Mouse (Mus musculus) embryonic facial prominence, embryonic 12.5 days (tissue): Measurements from ENCODE around the gene Dnajb6. TPM values are rescaled to one million over a fixed set of nuclear protein-coding genes. Genes with fewer than 3 reads are reported as not detected.

Experiments used
- ATAC-seq: fragments of 200-750 bp; cut with Nextera tagmentation; 2 replicates; pipeline ENCODE4 v1.8.0; 2017; ENCODE audit not compliant: insufficient number of reproducible peaks, insufficient read depth, low FRiP score, low TSS enrichment
- H3K27ac ChIP-seq: fragments of 300-500 bp; sonication (generic); 2 replicates; pipeline ENCODE4 v1.5.1; 2016; ENCODE audit warnings: mild to moderate bottlenecking
- H3K27me3 ChIP-seq: fragments of 300-500 bp; sonication (generic); 2 replicates; pipeline ENCODE4 v1.6.1; 2016; ENCODE audit warnings: mild to moderate bottlenecking, moderate library complexity
- H3K36me3 ChIP-seq: fragments of 300-500 bp; sonication (generic); 2 replicates; pipeline ENCODE4 v1.6.1; 2016; ENCODE audit warnings: mild to moderate bottlenecking
- H3K4me1 ChIP-seq: fragments of 300-500 bp; sonication (generic); 2 replicates; pipeline ENCODE4 v1.6.1; 2016
- H3K4me2 ChIP-seq: fragments of 300-500 bp; sonication (generic); replicated peaks from 2 replicates; pipeline ENCODE4 v1.6.1; 2016; ENCODE audit warnings: mild to moderate bottlenecking, moderate library complexity
- H3K4me3 ChIP-seq: fragments of 300-500 bp; sonication (generic); 2 replicates; pipeline ENCODE4 v1.5.1; 2016; ENCODE audit warnings: mild to moderate bottlenecking
- H3K9ac ChIP-seq: fragments of 300-500 bp; sonication (generic); 2 replicates; pipeline ENCODE4 v1.6.1; 2016; ENCODE audit warnings: mild to moderate bottlenecking, moderate library complexity
- H3K9me3 ChIP-seq: fragments of 300-500 bp; sonication (generic); 2 replicates; pipeline ENCODE4 v1.6.1; 2016; ENCODE audit warnings: mild to moderate bottlenecking, moderate library complexity
- WGBS: fragments of 180-500 bp; shearing (Covaris S2); methylation state at CpG from one replicate; pipeline ENCODE4 v1.1.7; 2016; 5-methylcytosine and 5-hydroxymethylcytosine counted together
- polyA plus RNA-seq: library from polyadenylated mRNA; unstranded; fragments of >200 nt; fragmentation: Nextera tagmentation; extraction: Ambion mirVana; gene quantifications from 2 replicates; pipeline ENCODE4 v1.2.1, GENCODE M21; 2016

Dnajb6 gene
- polyA plus RNA-seq, 1 experiment from 2014 or later = 170 TPM

DNA sequence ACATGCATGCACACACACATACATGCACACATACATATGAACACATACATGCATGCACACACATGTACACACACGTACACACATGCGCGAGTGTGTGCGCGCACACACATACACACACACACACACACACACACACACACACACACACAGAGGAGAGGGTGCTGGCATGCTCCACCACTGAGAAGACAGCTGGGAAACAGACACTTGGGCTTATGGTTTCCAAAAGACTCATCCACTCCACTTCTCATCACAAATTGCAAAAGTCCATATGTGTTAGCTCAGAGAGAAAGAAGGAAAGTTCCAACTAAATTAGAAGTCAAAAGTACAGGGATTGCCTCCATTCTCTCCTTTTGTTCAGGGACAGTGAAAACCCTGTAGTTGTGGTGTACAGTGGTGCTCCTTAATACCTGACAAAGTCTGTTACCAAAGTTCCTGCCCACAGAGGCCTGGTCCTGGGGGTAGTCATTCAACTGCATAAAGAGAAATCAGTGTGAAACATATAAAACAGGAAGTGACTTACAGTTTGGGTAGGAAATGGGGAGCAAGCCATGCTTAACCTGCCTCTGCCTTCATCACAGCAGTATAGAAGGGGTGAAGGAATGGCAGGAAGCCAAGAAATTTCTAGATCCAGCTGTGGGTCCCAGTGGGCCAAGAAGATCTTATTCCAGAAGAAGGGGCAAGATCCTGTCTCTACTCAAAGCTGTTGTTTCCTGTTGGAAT is 81.2 kb downstream of the Dnajb6 start:
- Histone ChIP-seq H3K27me3 (no peaks in the 10 kb centered on the region), H3K4me3 (no peak overlapping the region), H3K9ac (no peak overlapping the region), H3K27ac (no peak overlapping the region), H3K4me2 (no peak overlapping the region), H3K36me3 (no peaks in the 10 kb centered on the region), H3K9me3 (no peaks in the 10 kb centered on the region), H3K4me1 (no peaks in the 10 kb centered on the region)
- WGBS = 82% methylated on average over 5 of the region's 5 CpGs
- ATAC-seq = no peak

DNA sequence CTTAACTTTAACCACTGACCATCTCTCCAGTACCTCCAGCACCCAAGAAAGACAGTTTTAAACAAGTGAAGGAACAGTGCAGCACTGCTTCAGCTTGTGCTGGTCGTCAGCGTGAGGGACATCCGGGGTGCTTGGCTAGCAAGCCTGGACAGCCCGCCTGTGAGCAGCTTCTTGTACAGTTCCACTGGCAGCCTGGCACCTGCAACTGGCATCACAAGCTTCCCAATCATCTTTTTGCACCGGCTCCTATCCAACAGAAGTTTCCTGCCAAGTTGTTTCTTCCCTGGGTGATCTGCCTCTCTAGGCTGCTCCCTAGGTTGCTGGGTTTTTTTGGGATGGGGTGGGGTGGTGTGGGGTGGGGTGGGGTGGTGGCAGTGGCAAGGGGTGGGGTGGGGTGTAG is 81.9 kb downstream of the Dnajb6 start:
- no peak for ATAC-seq
- WGBS = 90% methylated on average over 5 of the region's 5 CpGs
- no peak overlapping the region for H3K4me3 ChIP-seq
- H3K4me1 ChIP-seq = no peaks in the 10 kb centered on the region
- no peaks in the 10 kb centered on the region for H3K9me3 ChIP-seq
- no peak overlapping the region for H3K9ac ChIP-seq
- no peak overlapping the region for H3K27ac ChIP-seq
- no peaks in the 10 kb centered on the region for H3K27me3 ChIP-seq
- H3K4me2 ChIP-seq = no peak overlapping the region
- H3K36me3 ChIP-seq = no peaks in the 10 kb centered on the region

DNA sequence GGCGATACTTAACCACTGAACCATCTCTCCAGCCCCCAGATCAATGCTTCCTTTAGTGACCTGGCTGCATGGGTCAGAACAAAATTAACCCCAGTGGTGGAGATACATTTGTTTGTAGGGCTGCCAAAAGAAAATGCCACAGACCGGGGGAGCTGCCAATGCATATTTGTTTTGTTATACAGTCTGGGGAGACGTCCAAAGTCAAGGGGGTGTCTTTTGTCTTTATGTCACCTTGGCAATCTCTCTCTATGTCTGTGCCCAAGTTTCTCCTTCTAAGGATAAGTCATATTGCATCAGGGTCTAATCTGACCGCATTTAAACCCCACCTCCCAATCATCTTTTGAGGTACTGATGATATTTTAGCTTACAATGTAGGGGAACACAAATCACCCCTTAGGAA is 82.8 kb downstream of the Dnajb6 start:
- Histone ChIP-seq H3K4me1 (no peaks in the 10 kb centered on the region), H3K27me3 (no peaks in the 10 kb centered on the region), H3K4me2 (no peak overlapping the region), H3K36me3 (no peaks in the 10 kb centered on the region), H3K4me3 (no peak overlapping the region), H3K9me3 (no peaks in the 10 kb centered on the region), H3K27ac (no peak overlapping the region), H3K9ac (no peak overlapping the region)
- ATAC-seq = no peak
- 79% methylated on average over 4 of the region's 4 CpGs for WGBS

DNA sequence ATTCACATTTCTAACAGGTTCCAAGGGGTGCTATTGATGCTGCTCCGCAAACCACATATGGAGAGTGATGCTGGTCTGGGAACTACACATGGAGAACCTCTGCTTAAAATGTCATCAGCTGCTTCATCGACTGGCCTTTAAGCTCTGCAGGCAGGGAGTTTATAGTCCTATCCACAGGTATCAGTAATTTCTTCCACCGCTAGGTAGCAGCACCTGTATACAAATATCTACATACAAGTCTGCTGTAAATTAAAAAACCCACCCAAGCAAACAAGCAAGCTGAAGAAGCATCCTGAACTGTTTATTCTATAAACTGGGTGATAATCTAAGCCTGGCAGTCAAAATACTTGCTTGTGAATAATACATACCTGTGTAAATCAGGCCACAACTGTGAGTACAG is 89.3 kb downstream of the Dnajb6 start:
- ATAC-seq = no peak
- WGBS = 38% methylated on average over 3 of the region's 3 CpGs

DNA sequence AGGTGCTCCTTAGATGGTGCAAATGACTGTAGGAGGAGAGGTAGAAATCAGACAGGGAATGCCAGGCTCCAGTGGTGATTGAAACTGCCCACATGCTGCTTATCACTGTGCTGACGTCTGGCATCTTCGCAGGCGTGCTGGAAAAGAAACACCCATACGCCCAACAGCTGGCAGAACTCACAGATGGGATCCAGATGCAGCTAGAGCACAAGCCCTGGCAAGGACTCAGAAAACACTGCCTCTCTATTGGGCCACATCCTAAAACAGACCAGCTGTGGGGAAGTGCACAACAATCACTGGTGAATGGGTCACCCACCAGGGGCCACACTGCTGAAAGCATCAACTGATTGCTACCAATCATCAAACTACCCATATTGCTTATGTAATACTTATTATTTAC is 91.3 kb downstream of the Dnajb6 start:
- Histone ChIP-seq H3K4me2 (no peak overlapping the region), H3K9me3 (no peaks in the 10 kb centered on the region), H3K27me3 (no peaks in the 10 kb centered on the region), H3K36me3 (no peaks in the 10 kb centered on the region), H3K9ac (no peak overlapping the region), H3K4me3 (no peak overlapping the region), H3K27ac (no peak overlapping the region), H3K4me1 (peaks cover 4% of the 10 kb centered on the region; the same call in 1 of the 2 replicates)
- ATAC-seq = no peak
- 31% methylated on average over 4 of the region's 4 CpGs for WGBS

More for the DNA sequence above, 89.3 kb downstream of the Dnajb6 start:
- Histone ChIP-seq H3K36me3 (no peaks in the 10 kb centered on the region), H3K9me3 (no peaks in the 10 kb centered on the region), H3K4me2 (no peak overlapping the region), H3K4me3 (no peak overlapping the region), H3K27me3 (no peaks in the 10 kb centered on the region), H3K4me1 (peaks cover 4% of the 10 kb centered on the region; the same call in 1 of the 2 replicates), H3K27ac (no peak overlapping the region), H3K9ac (no peak overlapping the region)

DNA sequence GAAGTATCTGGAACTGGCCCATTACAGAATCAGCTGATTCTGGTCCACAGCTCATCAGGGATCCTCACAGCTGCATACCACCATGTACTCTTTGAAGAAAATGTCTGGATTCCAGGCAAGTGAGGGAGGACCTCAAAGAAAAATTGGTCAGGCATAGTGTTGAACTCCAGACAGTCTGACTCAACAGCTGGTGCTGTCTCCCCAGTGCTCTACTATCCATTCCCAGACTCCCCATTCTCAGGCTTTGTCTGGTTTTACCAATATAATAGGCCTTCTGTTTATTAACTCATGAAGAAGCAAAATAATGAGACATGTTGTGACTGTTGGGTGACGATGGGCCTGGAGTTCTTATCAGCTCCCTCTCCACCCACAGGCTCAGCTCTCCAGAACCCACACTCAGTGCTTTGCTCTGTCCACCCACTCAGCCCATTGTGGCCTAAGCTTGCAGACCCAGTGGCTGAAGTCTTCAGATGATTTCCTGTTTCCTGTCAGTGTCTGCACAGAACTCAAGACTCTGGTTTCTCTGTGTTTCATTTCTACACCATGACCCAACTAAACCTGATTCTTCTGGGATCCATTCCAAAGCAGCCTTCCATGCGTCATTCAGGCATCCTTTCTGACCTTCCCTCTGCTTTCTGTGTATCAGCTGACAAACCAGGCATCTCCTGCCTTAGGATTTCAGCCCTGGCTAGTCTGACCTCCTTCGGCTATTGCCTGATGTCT is 107.1 kb downstream of the Dnajb6 start:
- H3K4me2 ChIP-seq = no peak overlapping the region
- WGBS = 73% methylated on average over 3 of the region's 3 CpGs
- no peaks in the 10 kb centered on the region for H3K9me3 ChIP-seq
- no peaks in the 10 kb centered on the region for H3K36me3 ChIP-seq
- no peak overlapping the region for H3K27ac ChIP-seq
- no peaks in the 10 kb centered on the region for H3K27me3 ChIP-seq
- no peaks in the 10 kb centered on the region for H3K4me1 ChIP-seq
- no peak overlapping the region for H3K9ac ChIP-seq
- ATAC-seq = no peak
- no peak overlapping the region for H3K4me3 ChIP-seq

DNA sequence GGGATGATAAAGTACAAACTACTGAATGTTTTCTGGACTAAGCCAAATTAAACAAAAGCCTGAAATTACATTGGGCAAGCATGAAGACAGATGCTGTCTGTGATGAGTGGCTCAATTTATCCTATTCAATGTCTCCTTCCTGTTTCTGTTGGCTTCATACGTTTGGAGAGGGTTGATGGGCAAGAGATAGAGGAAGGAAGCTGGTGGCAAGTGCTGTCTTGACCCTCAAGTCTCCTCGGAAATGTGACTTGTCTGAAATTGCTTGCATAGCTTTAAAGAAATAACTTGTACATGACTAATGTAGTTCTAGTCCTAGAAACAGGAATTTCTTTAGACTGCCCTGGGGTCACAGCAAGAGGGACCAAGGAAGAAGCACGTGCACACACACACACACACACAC is 109.5 kb downstream of the Dnajb6 start:
- H3K4me3 ChIP-seq = no peak overlapping the region
- WGBS = 57% methylated on average over 3 of the region's 3 CpGs
- no peaks in the 10 kb centered on the region for H3K4me1 ChIP-seq
- no peak overlapping the region for H3K27ac ChIP-seq
- H3K27me3 ChIP-seq = no peaks in the 10 kb centered on the region
- no peaks in the 10 kb centered on the region for H3K9me3 ChIP-seq
- no peak for ATAC-seq
- no peaks in the 10 kb centered on the region for H3K36me3 ChIP-seq
- no peak overlapping the region for H3K4me2 ChIP-seq
- H3K9ac ChIP-seq = no peak overlapping the region

DNA sequence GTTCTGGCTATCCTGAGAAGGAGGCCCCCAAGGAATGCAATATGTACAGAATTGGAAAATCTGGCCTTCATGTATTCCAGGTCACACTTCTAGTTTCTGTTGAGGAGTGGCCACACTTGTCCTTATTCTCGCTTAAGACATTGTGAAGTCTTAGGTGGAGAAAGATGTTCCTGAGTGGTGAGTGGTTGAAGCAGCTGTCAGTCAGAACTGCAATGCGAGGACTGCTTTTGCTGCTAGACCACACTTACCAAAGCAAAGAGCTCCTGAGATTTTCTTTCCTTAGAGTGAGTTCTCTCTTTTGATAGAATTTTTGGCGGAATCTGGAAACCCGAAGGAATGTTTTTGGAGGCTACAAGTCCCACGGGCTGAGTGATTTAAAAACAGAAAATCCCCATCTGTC is 112.0 kb downstream of the Dnajb6 start:
- Histone ChIP-seq H3K4me3 (no peak overlapping the region), H3K27me3 (no peaks in the 10 kb centered on the region), H3K27ac (no peak overlapping the region), H3K4me2 (no peak overlapping the region), H3K9me3 (no peaks in the 10 kb centered on the region), H3K36me3 (no peaks in the 10 kb centered on the region), H3K4me1 (no peaks in the 10 kb centered on the region), H3K9ac (no peak overlapping the region)
- WGBS = 80% methylated on average over 5 of the region's 5 CpGs
- no peak for ATAC-seq

DNA sequence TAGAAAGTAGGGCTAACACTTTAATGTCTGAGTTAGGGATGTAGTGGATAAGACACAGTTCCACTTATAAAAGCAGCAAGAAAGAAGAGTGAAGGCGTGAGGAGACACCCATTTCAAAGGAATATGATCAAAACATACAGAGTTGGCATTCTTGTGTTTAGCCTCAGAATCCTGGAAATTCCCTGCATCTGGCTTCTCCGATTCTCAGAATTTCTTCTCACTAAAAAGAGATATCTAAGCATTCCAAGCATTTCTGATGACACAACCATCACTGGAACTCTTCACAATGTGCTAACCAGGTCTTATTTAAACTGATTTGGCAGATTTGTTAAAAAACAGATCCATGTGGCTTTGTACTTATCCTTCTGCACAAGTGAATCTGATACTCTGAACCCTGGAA is 112.6 kb downstream of the Dnajb6 start:
- 69% methylated on average over 2 of the region's 2 CpGs for WGBS

DNA sequence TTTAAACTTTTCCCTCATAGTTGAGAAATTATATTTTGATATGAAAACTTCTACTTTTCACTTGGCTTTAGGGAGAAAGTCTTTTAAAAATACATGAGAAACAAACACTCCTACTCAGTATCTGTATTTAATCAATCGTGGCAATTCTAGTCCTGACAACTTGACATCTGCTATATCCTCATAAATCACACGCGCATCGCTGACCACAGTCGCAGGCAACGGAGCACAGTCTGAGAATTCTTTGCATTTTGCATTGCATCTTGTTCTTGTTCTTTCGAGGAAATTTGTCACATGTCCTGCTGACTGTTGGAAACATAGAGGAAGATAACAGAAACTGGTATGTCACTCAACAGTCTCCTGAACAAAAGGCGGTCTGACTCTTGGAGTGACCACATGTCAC is 116.9 kb downstream of the Dnajb6 start:
- H3K36me3 ChIP-seq = no peaks in the 10 kb centered on the region
- no peak for ATAC-seq
- H3K9me3 ChIP-seq = no peaks in the 10 kb centered on the region
- H3K4me3 ChIP-seq = no peak overlapping the region
- H3K9ac ChIP-seq = no peak overlapping the region
- 70% methylated on average over 8 of the region's 8 CpGs for WGBS
- H3K4me2 ChIP-seq = no peak overlapping the region
- H3K27me3 ChIP-seq = no peaks in the 10 kb centered on the region
- H3K4me1 ChIP-seq = no peaks in the 10 kb centered on the region
- H3K27ac ChIP-seq = no peak overlapping the region

More for the DNA sequence above, 112.6 kb downstream of the Dnajb6 start:
- no peak overlapping the region for H3K9ac ChIP-seq
- no peak overlapping the region for H3K4me3 ChIP-seq
- no peak overlapping the region for H3K27ac ChIP-seq
- no peak overlapping the region for H3K4me2 ChIP-seq
- no peaks in the 10 kb centered on the region for H3K27me3 ChIP-seq
- ATAC-seq = no peak
- H3K4me1 ChIP-seq = no peaks in the 10 kb centered on the region
- no peaks in the 10 kb centered on the region for H3K36me3 ChIP-seq
- no peaks in the 10 kb centered on the region for H3K9me3 ChIP-seq

DNA sequence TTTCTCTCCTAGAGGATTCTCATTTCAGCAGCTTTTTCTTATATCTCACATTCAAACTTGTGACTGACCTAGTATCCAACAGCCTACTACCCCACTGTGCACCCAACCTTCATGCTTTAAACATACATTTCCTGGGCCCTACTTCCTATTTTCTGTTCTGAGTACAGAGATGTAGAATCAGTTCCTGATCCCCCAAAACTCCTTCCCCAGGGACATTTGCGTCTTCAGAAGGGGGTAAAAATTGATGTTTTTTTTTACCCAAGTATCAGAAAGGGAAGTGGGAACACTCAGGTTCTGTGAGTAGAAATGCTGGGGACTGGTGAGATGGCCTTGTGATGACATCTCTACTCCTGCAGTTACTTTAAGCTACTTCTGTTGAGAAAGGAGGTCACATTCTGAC is 117.5 kb downstream of the Dnajb6 start:
- H3K4me2 ChIP-seq = no peak overlapping the region
- H3K9ac ChIP-seq = no peak overlapping the region
- H3K4me3 ChIP-seq = no peak overlapping the region
- no peaks in the 10 kb centered on the region for H3K27me3 ChIP-seq
- 81% methylated on average over 1 of the region's 1 CpGs for WGBS
- no peaks in the 10 kb centered on the region for H3K9me3 ChIP-seq
- no peaks in the 10 kb centered on the region for H3K36me3 ChIP-seq
- no peaks in the 10 kb centered on the region for H3K4me1 ChIP-seq
- no peak for ATAC-seq
- H3K27ac ChIP-seq = no peak overlapping the region

DNA sequence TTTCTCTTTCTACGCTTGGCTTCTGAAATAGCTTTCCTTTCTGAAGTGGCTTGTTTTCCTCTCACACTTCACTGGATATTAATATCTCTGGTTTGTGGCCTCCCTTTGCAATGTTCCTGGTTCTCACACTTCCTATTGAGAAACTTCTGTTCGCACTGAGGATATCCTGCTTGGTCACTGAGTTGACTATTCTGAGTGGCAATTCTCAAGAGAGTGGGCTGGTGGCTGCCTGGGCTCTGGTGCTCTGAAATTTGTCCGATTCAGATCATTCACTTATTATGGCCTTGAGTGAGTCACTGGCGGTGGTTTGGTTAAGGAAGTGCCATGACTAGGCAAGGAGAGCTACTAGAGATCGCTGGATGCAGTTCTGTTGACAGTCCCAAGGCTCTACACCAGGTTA is 118.9 kb downstream of the Dnajb6 start:
- no peak for ATAC-seq
- no peak overlapping the region for H3K9ac ChIP-seq
- 81% methylated on average over 5 of the region's 5 CpGs for WGBS

More for the DNA sequence above, 118.9 kb downstream of the Dnajb6 start:
- no peak overlapping the region for H3K4me3 ChIP-seq
- no peaks in the 10 kb centered on the region for H3K36me3 ChIP-seq
- no peak overlapping the region for H3K4me2 ChIP-seq
- H3K4me1 ChIP-seq = no peaks in the 10 kb centered on the region
- H3K27me3 ChIP-seq = no peaks in the 10 kb centered on the region
- no peak overlapping the region for H3K27ac ChIP-seq
- H3K9me3 ChIP-seq = no peaks in the 10 kb centered on the region
